In the genomic region with DNA sequence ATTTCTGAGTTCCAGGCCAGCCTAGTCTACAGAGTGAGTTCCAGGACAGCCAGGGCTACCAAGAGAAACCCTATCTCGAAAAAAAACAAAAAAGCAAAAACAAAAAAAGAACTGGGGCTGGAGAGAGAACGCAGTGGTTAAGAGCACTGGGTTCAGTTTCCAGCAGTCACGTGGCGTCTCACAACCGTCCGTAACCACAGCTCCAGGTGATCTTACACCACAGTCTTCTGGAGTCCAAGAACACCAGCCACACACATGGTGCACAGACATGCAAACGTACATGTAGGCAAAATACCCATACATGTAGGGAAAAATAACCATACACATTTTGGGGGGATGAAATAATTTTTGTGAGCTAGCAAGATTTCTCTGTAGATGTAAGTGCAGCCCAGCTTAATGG, we compare ENCODE assay signal across 35 mouse cellular contexts. TPM values are rescaled to one million over a fixed set of nuclear protein-coding genes. Genes with fewer than 3 reads are reported as not detected.
DNase-seq lines count a peak whose midpoint lies in the region; ATAC-seq and TF ChIP-seq lines count a peak whose summit lies in the region.
"Had no signal": no experiment of that assay in that cellular context is flagged by ENCODE, and none has a peak within 500 bp of the region (broad histone marks: within the 10 kb centered on the region; RNA-seq: fewer than 3 reads in every experiment).

No protein-coding gene starts in this region.

- H3K36me3 ChIP-seq in thymus, adult 2 months (ENCODE audit: control insufficient read depth, insufficient read depth, low read length): no peaks in the 10 kb centered on the region
- no peaks in the 10 kb centered on the region for H3K36me3 ChIP-seq in CH12.LX (replicated peaks in 1 of 2; ENCODE audit: control insufficient read depth in 1 of 2, insufficient read depth in 1 of 2, low read length in 1 of 2)
- no peaks in the 10 kb centered on the region for H3K36me3 ChIP-seq in midbrain, embryonic 11.5 days (ENCODE audit: control insufficient read depth, insufficient read depth, low read length)
- H3K36me3 ChIP-seq: forebrain, embryonic 12.5 days; forebrain, embryonic 15.5 days; hindbrain, embryonic 13.5 days had no signal

- TF ChIP-seq CTCF in thymus, adult 2 months (IDR thresholded peaks at IDR 0.05; ENCODE audit: borderline replicate concordance, control insufficient read depth, extremely low read depth, insufficient read depth, low read length, poor library complexity): no peak
- no peak for TF ChIP-seq CTCF in CH12.LX (conservative IDR thresholded peaks at IDR 0.05 in 1 of 2, IDR thresholded peaks at IDR 0.05 in 1 of 2; ENCODE audit: low read depth in 2 of 2, low read length in 2 of 2)

- no peaks in the 10 kb centered on the region for H3K79me2 ChIP-seq in CH12.LX (replicated peaks; ENCODE audit: control insufficient read depth, extremely low read depth, insufficient read depth, poor library complexity, severe bottlenecking)

- no peaks in the 10 kb centered on the region for H3K9me3 ChIP-seq in CH12.LX (replicated peaks; ENCODE audit: low read length)
- H3K9me3 ChIP-seq in midbrain, embryonic 11.5 days (ENCODE audit: control insufficient read depth, low read length): no peaks in the 10 kb centered on the region
- H3K9me3 ChIP-seq: embryonic facial prominence, embryonic 10.5 days; embryonic facial prominence, embryonic 13.5 days; forebrain, embryonic 12.5 days; forebrain, embryonic 15.5 days; hindbrain, embryonic 10.5 days; hindbrain, embryonic 13.5 days had no signal

- ATAC-seq in midbrain, embryonic 11.5 days (ENCODE audit: low FRiP score): no peak
- ATAC-seq: activated CD4-positive, CD25-positive, alpha-beta regulatory T cell, adult 4 months; CD4-positive, CD25-positive, alpha-beta regulatory T cell, adult 4 months; forebrain, embryonic 15.5 days; hindbrain, embryonic 16.5 days had no signal

- dilution Hi-C loops in CH12.LX (cut with MboI; ENCODE audit: extremely low pct_ligation_motif_present, extremely low pct_unique_long_range_greater_than_20kb, low sequenced_read_pairs): no loop called here

- no peak for TF ChIP-seq POLR2A in thymus, adult 2 months (IDR thresholded peaks at IDR 0.05; ENCODE audit: control insufficient read depth, extremely low read depth, insufficient read depth, low read length, poor library complexity)
- TF ChIP-seq POLR2A in CH12.LX (IDR thresholded peaks at IDR 0.05; ENCODE audit: low read depth, low read length): no peak

- TF ChIP-seq EP300 in CH12.LX (IDR thresholded peaks at IDR 0.05; ENCODE audit: low read length): no peak

- TF ChIP-seq RAD21 in CH12.LX (IDR thresholded peaks at IDR 0.05; ENCODE audit: low read depth, low read length): no peak

- in situ Hi-C loops in CH12.LX (cut with MboI; ENCODE audit: low pct_ligation_motif_present, low pct_unique_long_range_greater_than_20kb, low sequenced_read_pairs): loop anchor here (10.0 kb wide), 1 partner anchor 132 kb away; a partner anchor contains a TSS

- no peak for DNase-seq in thymus, adult 2 months
- no peak for DNase-seq in thymus, postnatal 4 days
- no peak for DNase-seq in CH12.LX (ENCODE audit: extremely low read depth)
- peak; percentile 16 for DNase-seq in thymus, postnatal 14 days
- DNase-seq in midbrain, embryonic 11.5 days (ENCODE audit: low spot score, missing footprints): no peak
- no peak for DNase-seq in left cerebral cortex, adult 18-20 months (ENCODE audit: low spot score in 2 of 2)
- DNase-seq: adrenal gland, adult 8-10 months; adrenal gland, postnatal 25 days; cerebellum, adult 11-12 months; cerebellum, adult 8-10 months; cerebellum, postnatal 10 days; cerebellum, postnatal 36 days; embryo, embryonic 11 days; gastrocnemius, postnatal 25 days; heart, adult 2 months; heart, postnatal 10 days; heart, postnatal 36 days had no signal

- no peak overlapping the region for H3K4me2 ChIP-seq in CH12.LX (ENCODE audit: insufficient read depth, low read depth, poor library complexity, severe bottlenecking)
- no peak overlapping the region for H3K4me2 ChIP-seq in midbrain, embryonic 11.5 days
- H3K4me2 ChIP-seq: embryonic facial prominence, embryonic 13.5 days; forebrain, embryonic 12.5 days; forebrain, embryonic 15.5 days; heart, embryonic 11.5 days; hindbrain, embryonic 13.5 days had no signal

- no peak overlapping the region for H3K9ac ChIP-seq in CH12.LX (ENCODE audit: insufficient read depth, low read depth)
- H3K9ac ChIP-seq in midbrain, embryonic 11.5 days (ENCODE audit: low read length): no peak overlapping the region
- H3K9ac ChIP-seq: embryonic facial prominence, embryonic 13.5 days; forebrain, embryonic 12.5 days; forebrain, embryonic 15.5 days; hindbrain, embryonic 13.5 days had no signal

- no peak overlapping the region for H3K4me3 ChIP-seq in thymus, adult 2 months (ENCODE audit: control insufficient read depth, insufficient read depth, low read length)
- H3K4me3 ChIP-seq in CH12.LX (replicated peaks in 1 of 3; ENCODE audit: low read depth in 2 of 3, low read length in 2 of 3, poor library complexity in 1 of 3): no peak overlapping the region
- H3K4me3 ChIP-seq in midbrain, embryonic 11.5 days (ENCODE audit: low read depth, low read length): no peak overlapping the region
- H3K4me3 ChIP-seq: embryonic facial prominence, embryonic 10.5 days; embryonic facial prominence, embryonic 13.5 days; erythroblast, embryonic 14.5 days; forebrain, embryonic 12.5 days; forebrain, embryonic 15.5 days; heart, adult 2 months; hindbrain, embryonic 10.5 days; hindbrain, embryonic 13.5 days had no signal

- no peaks in the 10 kb centered on the region for H3K27me3 ChIP-seq in thymus, adult 2 months (ENCODE audit: control insufficient read depth, insufficient read depth, low read length)
- no peaks in the 10 kb centered on the region for H3K27me3 ChIP-seq in CH12.LX (replicated peaks)
- H3K27me3 ChIP-seq in midbrain, embryonic 11.5 days (ENCODE audit: control insufficient read depth, insufficient read depth, low read length): no peaks in the 10 kb centered on the region
- H3K27me3 ChIP-seq: embryonic facial prominence, embryonic 13.5 days; forebrain, embryonic 12.5 days; forebrain, embryonic 15.5 days; hindbrain, embryonic 13.5 days had no signal

- H3K27ac ChIP-seq in thymus, adult 2 months (ENCODE audit: control insufficient read depth, insufficient read depth, low read length): peak overlapping the region; percentile 40; the same call in 1 of the 2 replicates
- H3K27ac ChIP-seq in CH12.LX (ENCODE audit: insufficient read depth, low read depth): no peak overlapping the region
- H3K27ac ChIP-seq in midbrain, embryonic 11.5 days (ENCODE audit: low read depth, low read length): no peak overlapping the region
- H3K27ac ChIP-seq: embryonic facial prominence, embryonic 10.5 days; embryonic facial prominence, embryonic 13.5 days; forebrain, embryonic 12.5 days; forebrain, embryonic 15.5 days; heart, adult 2 months; hindbrain, embryonic 10.5 days; hindbrain, embryonic 13.5 days had no signal

- WGBS in thymus, adult 2 months: 4% methylated on average over 7 of the region's 7 CpGs
- 89% methylated on average over 7 of the region's 7 CpGs for WGBS in midbrain, embryonic 11.5 days

- H3K4me1 ChIP-seq in thymus, adult 2 months (replicated peaks; ENCODE audit: control insufficient read depth, insufficient read depth, low read length): peaks cover 17% of the 10 kb centered on the region
- H3K4me1 ChIP-seq in CH12.LX (ENCODE audit: control insufficient read depth in 1 of 2, insufficient read depth in 2 of 2): peaks cover 0 to 5% of the 10 kb centered on the region in 2 experiments; a peak in 2 of 4 replicates
- H3K4me1 ChIP-seq in midbrain, embryonic 11.5 days (ENCODE audit: control insufficient read depth, insufficient read depth, low read length): no peaks in the 10 kb centered on the region
- H3K4me1 ChIP-seq: embryonic facial prominence, embryonic 10.5 days; forebrain, embryonic 12.5 days; forebrain, embryonic 15.5 days; hindbrain, embryonic 10.5 days; hindbrain, embryonic 13.5 days had no signal

TF ChIP-seq in CH12.LX, 34 proteins besides CTCF, POLR2A, EP300 and RAD21:
- peak; percentile 58 for TF ChIP-seq BHLHE40 (IDR thresholded peaks at IDR 0.05; ENCODE audit: low read depth, low read length)
- TF ChIP-seq MAFK (IDR thresholded peaks at IDR 0.05; ENCODE audit: insufficient replicate concordance, low read length): no peak
- TF ChIP-seq UBTF (IDR thresholded peaks at IDR 0.05; ENCODE audit: low read depth, low read length): no peak
- TF ChIP-seq PAX5 (IDR thresholded peaks at IDR 0.05; ENCODE audit: low read length): no peak
- TF ChIP-seq CHD2 (IDR thresholded peaks at IDR 0.05; ENCODE audit: low read length): no peak
- TF ChIP-seq USF1 (IDR thresholded peaks at IDR 0.05; ENCODE audit: low read depth, low read length): peak; percentile 45
- no peak for TF ChIP-seq MAZ (IDR thresholded peaks at IDR 0.05; ENCODE audit: low read depth, low read length)
- TF ChIP-seq ZC3H11A (IDR thresholded peaks at IDR 0.05; ENCODE audit: low read depth, low read length): no peak
TF ChIP-seq in CH12.LX: peak in this region for 2.

RNA-seq across cellular contexts. Expression of a gene that starts 26.5 kb away (rescaled TPM):
- polyA plus RNA-seq in thymus, adult 2 months (2012; rRNA removed): 69.5 and 76.2 TPM in 2 replicates
- 94.9 and 117 TPM in 2 replicates for total RNA-seq in CH12.LX (2012; rRNA removed)
- 185 and 224 TPM in 2 replicates for total RNA-seq in CH12.LX (2014; rRNA removed)
- polyA plus RNA-seq in CH12.LX (2012; ENCODE audit: insufficient read length, low read depth): 21.6 and 21.7 TPM in 2 replicates
- polyA plus RNA-seq in midbrain, embryonic 11.5 days (2014; fragmentation: Nextera tagmentation; extraction: Ambion mirVana): 4.6 and 7.5 TPM in 2 replicates
- 10 to 100 TPM; 86.5 to 89.9 TPM for total RNA-seq in left cerebral cortex, adult 18-20 months (2021)

RNA-seq across cellular contexts. Expression of a gene that starts 36.1 kb away (rescaled TPM):
- 8.0 and 8.2 TPM in 2 replicates for polyA plus RNA-seq in thymus, adult 2 months (2012; rRNA removed)
- total RNA-seq in CH12.LX (2012; rRNA removed) (not detected in 2 replicates), CH12.LX (2014; rRNA removed) (not detected in 2 replicates)
- polyA plus RNA-seq in CH12.LX (2012; ENCODE audit: insufficient read length, low read depth): not detected in 2 replicates
- 1.2 and 1.3 TPM in 2 replicates for polyA plus RNA-seq in midbrain, embryonic 11.5 days (2014; fragmentation: Nextera tagmentation; extraction: Ambion mirVana)
- total RNA-seq in left cerebral cortex, adult 18-20 months (2021): under 1 TPM; 0.33 to 0.44 TPM
- polyA plus RNA-seq: activated CD4-positive, CD25-positive, alpha-beta regulatory T cell, adult 4 months; CD4-positive, CD25-positive, alpha-beta regulatory T cell, adult 4 months; erythroblast, embryonic 14.5 days had no signal

RNA-seq across cellular contexts. Expression of a gene that starts 46.4 kb away (rescaled TPM):
- polyA plus RNA-seq in thymus, adult 2 months (2012; rRNA removed): not detected in 2 replicates
- not detected in 2 replicates for total RNA-seq in CH12.LX (2012; rRNA removed)
- not detected in 2 replicates for total RNA-seq in CH12.LX (2014; rRNA removed)
- not detected in 2 replicates for polyA plus RNA-seq in CH12.LX (2012; ENCODE audit: insufficient read length, low read depth)
- polyA plus RNA-seq in midbrain, embryonic 11.5 days (2014; fragmentation: Nextera tagmentation; extraction: Ambion mirVana): not detected in 2 replicates
- total RNA-seq in left cerebral cortex, adult 18-20 months (2021): not detected
- total RNA-seq: adrenal gland, adult 8-10 months; adrenal gland, postnatal 25 days; ES-E14; gastrocnemius, adult 8-10 months; gastrocnemius, postnatal 25 days; heart, adult 2 months; heart, postnatal 10 days; heart, postnatal 36 days had no signal
- polyA plus RNA-seq: activated CD4-positive, CD25-positive, alpha-beta regulatory T cell, adult 4 months; brain, embryonic 14.5 days; C2C12; CD4-positive, CD25-positive, alpha-beta regulatory T cell, adult 4 months; cortical plate, adult 2 months; embryonic facial prominence, embryonic 10.5 days; embryonic facial prominence, embryonic 13.5 days; erythroblast, embryonic 14.5 days; forebrain, embryonic 12.5 days; forebrain, embryonic 15.5 days; gonadal fat pad, adult 2 months; heart, adult 2 months; heart, embryonic 11.5 days; heart, embryonic 14.5 days; hindbrain, embryonic 10.5 days; hindbrain, embryonic 13.5 days; hindbrain, embryonic 16.5 days had no signal

RNA-seq across cellular contexts. Expression of a gene that starts 56.4 kb away (rescaled TPM):
- 23.5 TPM in 2 replicates for polyA plus RNA-seq in thymus, adult 2 months (2012; rRNA removed)
- total RNA-seq in CH12.LX (2012; rRNA removed): 0.13 TPM in 1 of 2 replicates, not detected in the other
- total RNA-seq in CH12.LX (2014; rRNA removed): not detected in 2 replicates
- not detected in 2 replicates for polyA plus RNA-seq in CH12.LX (2012; ENCODE audit: insufficient read length, low read depth)
- polyA plus RNA-seq in midbrain, embryonic 11.5 days (2014; fragmentation: Nextera tagmentation; extraction: Ambion mirVana): 5.7 and 6.4 TPM in 2 replicates
- 1 to 10 TPM; 2.2 to 2.8 TPM for total RNA-seq in left cerebral cortex, adult 18-20 months (2021)
- total RNA-seq: heart, adult 2 months; heart, postnatal 36 days had no signal
- polyA plus RNA-seq: erythroblast, embryonic 14.5 days had no signal
